Mouse (Mus musculus): Measurements from ENCODE around the gene Schip1. TPM values are rescaled to one million over a fixed set of nuclear protein-coding genes. Genes with fewer than 3 reads are reported as not detected.

Gene Schip1
- polyA plus RNA-seq, 1 experiment from 2014 or later = 48.0 TPM

DNA sequence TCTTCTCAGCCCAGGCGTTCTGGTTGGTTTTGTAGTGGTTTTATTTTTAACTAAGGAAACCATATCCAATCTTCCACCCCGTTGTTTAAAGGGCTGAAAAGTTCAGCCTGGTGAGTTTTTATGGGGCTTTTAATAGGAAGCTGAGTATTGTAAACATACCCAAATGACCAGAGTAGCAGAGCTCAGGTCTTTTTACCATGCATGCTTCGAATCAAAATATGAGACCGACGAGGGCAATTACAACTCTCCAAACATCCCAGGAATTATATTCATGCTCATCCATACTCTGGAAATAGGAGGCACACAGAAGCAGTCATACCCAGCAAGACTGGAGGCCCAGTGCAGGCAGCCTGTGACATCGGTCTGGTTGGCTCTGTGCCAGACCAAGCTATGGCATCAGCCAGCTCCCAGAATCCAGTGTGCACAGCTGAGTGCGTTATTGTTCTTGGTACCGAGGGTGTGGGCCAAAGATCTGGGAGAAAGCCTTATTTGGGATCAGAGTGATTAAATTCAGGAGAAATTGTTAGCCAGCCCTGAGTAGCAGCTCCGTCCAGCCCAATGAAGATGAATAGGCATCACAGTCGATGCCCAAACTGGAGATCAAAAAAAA, 530.8 kb downstream of the Schip1 start:
- no peak for DNase-seq (ENCODE audit: extremely low spot score, low spot score)
- Histone ChIP-seq H3K4me3 (no peak overlapping the region), H3K4me1 (peaks cover 26% of the 10 kb centered on the region), H3K27me3 (ENCODE audit: poor library complexity, severe bottlenecking) (no peaks in the 10 kb centered on the region), H3K27ac (no peak overlapping the region), H3K36me3 (replicated peaks) (no peaks in the 10 kb centered on the region; the same call in 1 of the 2 replicates), H3K9me3 (no peaks in the 10 kb centered on the region)
- 90% methylated on average over 10 of the region's 10 CpGs for WGBS

DNA sequence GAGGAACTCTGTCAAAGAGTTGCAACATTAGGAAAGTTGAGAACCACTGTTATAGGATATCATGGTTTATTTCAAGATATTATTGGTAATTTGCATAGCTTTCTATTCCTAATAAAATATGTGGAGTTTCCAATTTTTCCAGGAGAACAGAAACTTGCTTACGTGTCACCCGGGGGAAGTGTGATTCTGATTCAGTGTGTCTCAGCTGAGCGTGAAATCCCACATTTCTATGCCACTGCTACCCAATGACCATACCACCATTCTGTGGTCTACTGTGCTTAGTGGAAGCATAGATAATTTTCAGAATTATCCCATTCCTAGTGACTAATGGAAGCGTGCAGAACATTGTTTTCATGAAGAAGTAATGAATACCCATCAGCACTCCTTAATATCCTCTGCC, 532.3 kb downstream of the Schip1 start:
- Histone ChIP-seq H3K27me3 (ENCODE audit: poor library complexity, severe bottlenecking) (no peaks in the 10 kb centered on the region), H3K27ac (no peak overlapping the region), H3K36me3 (replicated peaks) (no peaks in the 10 kb centered on the region; the same call in 1 of the 2 replicates), H3K4me3 (no peak overlapping the region), H3K9me3 (no peaks in the 10 kb centered on the region), H3K4me1 (peaks cover 24% of the 10 kb centered on the region)
- no peak for DNase-seq (ENCODE audit: extremely low spot score, low spot score)
- 93% methylated on average over 4 of the region's 4 CpGs for WGBS

- Histone ChIP-seq H3K27ac (no peak overlapping the region), H3K4me3 (no peak overlapping the region), H3K9me3 (no peaks in the 10 kb centered on the region), H3K27me3 (ENCODE audit: poor library complexity, severe bottlenecking) (no peaks in the 10 kb centered on the region), H3K36me3 (replicated peaks) (peaks cover 6% of the 10 kb centered on the region), H3K4me1 (peaks cover 8% of the 10 kb centered on the region)
- no peak for DNase-seq (ENCODE audit: extremely low spot score, low spot score)
- WGBS = 95% methylated on average over 9 of the region's 9 CpGs
Measured at GRCm38 (mm10) chr3:68602891-68603290, 538.3 kb downstream of the Schip1 start.

DNA sequence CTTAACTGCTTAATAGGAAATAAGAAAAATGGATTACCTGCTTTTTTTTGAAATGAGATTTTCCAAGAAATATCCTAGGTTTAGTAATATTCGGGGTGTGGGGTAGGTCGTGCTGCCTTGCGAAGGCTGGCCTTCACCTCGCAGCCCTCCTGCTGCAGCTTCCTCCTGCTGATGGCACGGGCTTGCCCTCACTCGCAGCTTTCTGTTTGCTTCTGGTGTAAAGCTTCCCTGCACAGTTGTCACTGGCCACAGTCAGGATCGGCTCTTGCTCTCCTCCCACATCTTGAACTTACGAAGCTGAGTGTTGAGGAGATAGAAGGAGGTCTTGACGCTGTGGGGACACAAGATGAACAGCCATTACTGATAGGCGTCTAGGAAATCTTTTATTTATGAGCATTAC, 539.9 kb downstream of the Schip1 start:
- Histone ChIP-seq H3K9me3 (no peaks in the 10 kb centered on the region), H3K4me1 (peaks cover 8% of the 10 kb centered on the region), H3K27ac (no peak overlapping the region), H3K36me3 (replicated peaks) (peaks cover 6% of the 10 kb centered on the region), H3K27me3 (ENCODE audit: poor library complexity, severe bottlenecking) (no peaks in the 10 kb centered on the region), H3K4me3 (no peak overlapping the region)
- WGBS = 77% methylated on average over 10 of the region's 10 CpGs
- no peak for DNase-seq (ENCODE audit: extremely low spot score, low spot score)

DNA sequence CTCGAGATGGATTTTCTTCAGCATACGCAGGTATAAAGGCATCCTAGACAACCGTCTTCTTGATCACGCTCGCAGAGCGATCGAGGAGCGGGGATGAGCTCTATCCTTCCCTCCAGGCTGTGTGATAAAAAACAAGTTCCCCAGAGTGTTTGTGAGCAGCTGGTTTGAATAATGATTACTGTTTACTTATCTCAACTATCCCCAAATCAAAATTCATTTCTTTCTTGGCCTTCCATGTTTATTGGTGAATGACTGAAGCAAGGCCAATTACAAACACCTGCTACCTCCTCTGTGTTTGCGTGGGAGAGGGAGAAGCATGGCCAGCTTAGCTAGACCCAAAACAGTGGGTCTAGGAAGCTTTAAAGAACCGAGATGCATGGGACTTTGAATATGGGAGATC, 540.4 kb downstream of the Schip1 start:
- Histone ChIP-seq H3K36me3 (replicated peaks) (peaks cover 6% of the 10 kb centered on the region), H3K27ac (no peak overlapping the region), H3K4me3 (no peak overlapping the region), H3K9me3 (no peaks in the 10 kb centered on the region), H3K27me3 (ENCODE audit: poor library complexity, severe bottlenecking) (no peaks in the 10 kb centered on the region), H3K4me1 (peaks cover 8% of the 10 kb centered on the region)
- DNase-seq (ENCODE audit: extremely low spot score, low spot score) = no peak
- WGBS = 90% methylated on average over 10 of the region's 10 CpGs

DNA sequence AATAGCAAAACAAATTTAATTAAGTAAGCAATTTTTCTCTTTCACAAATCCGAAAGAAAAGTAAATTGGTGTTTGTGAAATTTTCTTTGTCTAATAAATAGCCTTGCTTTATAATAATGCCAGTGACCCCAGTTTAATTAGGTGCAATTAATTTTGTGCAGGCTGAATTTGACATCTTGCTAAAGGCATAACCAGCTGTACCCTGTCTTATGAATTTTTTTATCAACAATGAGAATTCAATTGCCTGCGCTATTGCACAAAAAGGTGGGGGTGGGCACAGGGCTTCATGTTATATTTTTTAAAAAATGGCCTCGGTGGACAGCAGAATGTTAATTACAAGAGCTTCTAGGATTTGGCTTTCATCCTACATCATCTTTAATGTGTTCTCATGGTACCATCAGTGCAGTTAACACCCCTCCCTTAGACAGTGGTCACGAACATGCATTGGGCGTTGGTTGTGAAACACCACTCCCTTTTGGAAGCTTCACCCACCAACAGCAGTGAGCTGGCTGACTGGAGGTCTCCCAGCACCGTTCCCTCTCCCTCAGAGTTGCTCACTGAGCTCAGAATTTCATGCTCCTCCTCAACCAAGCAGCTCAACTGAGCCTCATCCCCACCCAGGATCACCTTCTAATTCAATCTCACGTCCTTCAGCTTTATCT, 541.5 kb downstream of the Schip1 start:
- 91% methylated on average over 7 of the region's 7 CpGs for WGBS
- Histone ChIP-seq H3K27ac (no peak overlapping the region), H3K27me3 (ENCODE audit: poor library complexity, severe bottlenecking) (no peaks in the 10 kb centered on the region), H3K4me3 (no peak overlapping the region), H3K9me3 (no peaks in the 10 kb centered on the region), H3K36me3 (replicated peaks) (peaks cover 6% of the 10 kb centered on the region), H3K4me1 (peaks cover 8% of the 10 kb centered on the region)
- DNase-seq (ENCODE audit: extremely low spot score, low spot score) = no peak

- no peak overlapping the region for H3K4me3 ChIP-seq
- H3K27me3 ChIP-seq (ENCODE audit: poor library complexity, severe bottlenecking) = no peaks in the 10 kb centered on the region
- H3K27ac ChIP-seq = no peak overlapping the region
- H3K9me3 ChIP-seq = no peaks in the 10 kb centered on the region
- peaks cover 6% of the 10 kb centered on the region for H3K36me3 ChIP-seq (replicated peaks)
- WGBS = 94% methylated on average over 8 of the region's 8 CpGs
- DNase-seq (ENCODE audit: extremely low spot score, low spot score) = no peak
- H3K4me1 ChIP-seq = peaks cover 7% of the 10 kb centered on the region
Measured at GRCm38 (mm10) chr3:68606730-68607129, 542.1 kb downstream of the Schip1 start.

GRCm38 (mm10) chr3:68607336-68607735, 542.7 kb downstream of the Schip1 start:
- Histone ChIP-seq H3K9me3 (no peaks in the 10 kb centered on the region), H3K36me3 (replicated peaks) (peaks cover 6% of the 10 kb centered on the region), H3K4me3 (no peak overlapping the region), H3K4me1 (0 out of 2 replicates have a peak, but pooled peaks cover 3% of the 10 kb centered on the region), H3K27me3 (ENCODE audit: poor library complexity, severe bottlenecking) (no peaks in the 10 kb centered on the region), H3K27ac (no peak overlapping the region)
- no peak for DNase-seq (ENCODE audit: extremely low spot score, low spot score)
- whole genome bisulfite sequencing = 95% methylated on average over 8 of the region's 8 CpGs

DNA sequence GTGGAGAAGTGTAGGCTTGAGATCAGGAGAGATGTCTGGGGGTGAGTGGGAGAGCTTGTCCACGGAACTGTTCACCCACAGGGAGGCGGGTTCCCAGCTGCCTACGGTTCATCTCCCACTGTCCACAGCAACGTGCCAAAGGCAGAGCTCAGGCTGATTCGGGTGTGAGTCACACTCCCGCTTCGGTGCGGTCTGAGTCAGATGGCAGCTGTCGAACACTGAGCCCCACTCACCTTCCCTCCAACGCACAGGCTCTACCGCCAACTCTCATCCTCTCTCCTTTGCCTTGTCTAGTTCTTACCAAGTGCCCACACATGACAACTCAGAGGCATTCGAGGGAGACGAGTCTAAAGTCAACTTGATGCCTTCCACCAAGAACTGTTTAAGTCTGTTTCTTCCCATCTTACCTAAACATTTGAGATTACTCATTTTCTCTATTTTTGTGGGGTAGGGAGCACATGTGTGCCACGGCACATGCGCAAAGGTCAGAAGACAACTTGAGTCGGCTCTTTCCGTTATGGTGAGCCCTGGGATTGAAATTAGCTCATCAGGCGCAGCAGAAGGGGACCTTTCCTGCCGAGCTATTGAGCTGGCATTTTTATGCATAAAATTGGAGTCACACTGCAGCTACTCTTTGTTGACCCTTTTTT, 544.4 kb downstream of the Schip1 start:
- no peaks in the 10 kb centered on the region for H3K27me3 ChIP-seq (ENCODE audit: poor library complexity, severe bottlenecking)
- WGBS = 91% methylated on average over 19 of the region's 19 CpGs
- DNase-seq (ENCODE audit: extremely low spot score, low spot score) = no peak
- H3K27ac ChIP-seq = no peak overlapping the region
- no peak overlapping the region for H3K4me3 ChIP-seq
- peaks cover 4% of the 10 kb centered on the region for H3K36me3 ChIP-seq (replicated peaks)
- H3K4me1 ChIP-seq = peaks cover 11% of the 10 kb centered on the region
- H3K9me3 ChIP-seq = no peaks in the 10 kb centered on the region

- DNase-seq (ENCODE audit: extremely low spot score, low spot score) = no peak
- Histone ChIP-seq H3K36me3 (replicated peaks) (peaks cover 4% of the 10 kb centered on the region), H3K27ac (no peak overlapping the region), H3K9me3 (no peaks in the 10 kb centered on the region), H3K4me3 (no peak overlapping the region), H3K27me3 (ENCODE audit: poor library complexity, severe bottlenecking) (no peaks in the 10 kb centered on the region), H3K4me1 (peaks cover 19% of the 10 kb centered on the region)
- 92% methylated on average over 6 of the region's 6 CpGs for WGBS
Measured at GRCm38 (mm10) chr3:68610011-68610410, 545.4 kb downstream of the Schip1 start.

DNA sequence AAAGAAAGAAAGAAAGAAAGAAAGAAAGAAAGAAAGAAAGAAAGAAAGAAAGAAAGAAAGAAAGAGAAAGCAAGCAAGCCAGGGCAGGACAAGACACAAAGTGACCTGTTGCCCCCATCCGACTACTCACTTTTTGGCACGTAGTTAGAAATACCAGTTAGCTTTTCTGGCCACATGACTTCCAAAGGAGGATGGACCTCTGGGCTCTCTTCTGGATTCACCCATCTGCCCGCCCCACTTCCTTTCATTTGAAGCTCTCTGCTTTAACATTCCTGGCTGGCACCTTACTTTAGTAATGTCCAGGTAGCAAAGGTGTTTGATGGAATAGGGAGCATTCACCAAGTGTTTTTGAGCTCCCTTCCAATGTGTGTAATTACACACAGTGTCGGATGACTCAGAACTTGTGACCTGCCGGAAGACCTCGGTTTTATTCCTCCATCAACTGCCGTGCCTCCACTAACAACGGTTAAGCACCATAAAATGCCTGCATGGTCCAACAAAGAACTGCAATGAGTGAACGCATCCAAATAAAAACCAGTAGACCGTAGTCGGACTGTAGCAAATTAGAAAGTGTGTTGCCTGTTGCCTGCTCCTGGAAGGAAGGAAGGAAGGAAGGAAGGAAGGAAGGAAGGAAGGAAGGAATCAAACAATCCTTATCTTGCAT, 546.1 kb downstream of the Schip1 start:
- H3K36me3 ChIP-seq (replicated peaks) = peaks cover 4% of the 10 kb centered on the region
- no peaks in the 10 kb centered on the region for H3K27me3 ChIP-seq (ENCODE audit: poor library complexity, severe bottlenecking)
- 92% methylated on average over 11 of the region's 11 CpGs for WGBS
- H3K4me3 ChIP-seq = no peak overlapping the region
- DNase-seq (ENCODE audit: extremely low spot score, low spot score) = no peak
- peaks cover 20% of the 10 kb centered on the region for H3K4me1 ChIP-seq
- no peaks in the 10 kb centered on the region for H3K9me3 ChIP-seq
- H3K27ac ChIP-seq = no peak overlapping the region

GRCm38 (mm10) chr3:68615042-68615810, 550.6 kb downstream of the Schip1 start:
- Histone ChIP-seq H3K4me3 (no peak overlapping the region), H3K4me1 (peaks cover 22% of the 10 kb centered on the region), H3K27ac (no peak overlapping the region), H3K9me3 (no peaks in the 10 kb centered on the region), H3K36me3 (replicated peaks) (peaks cover 27% of the 10 kb centered on the region), H3K27me3 (ENCODE audit: poor library complexity, severe bottlenecking) (no peaks in the 10 kb centered on the region)
- WGBS = 76% methylated on average over 10 of the region's 10 CpGs
- DNase-seq (ENCODE audit: extremely low spot score, low spot score) = no peak

All from forebrain, embryonic 10.5 days (tissue).